Mouse (Mus musculus) intestine, embryonic 14.5 days (tissue): ENCODE results near the gene Myo15. TPM values are rescaled to one million over a fixed set of nuclear protein-coding genes. Genes with fewer than 3 reads are reported as not detected.

ENCODE experiments used
- ATAC-seq: fragments of 200-750 bp; cut with Nextera tagmentation; replicated peaks from 2 replicates; pipeline ENCODE4 v1.8.0; 2017; ENCODE audit warnings: low read depth, moderate number of reproducible peaks, moderate TSS enrichment, moderate library complexity; ENCODE audit not compliant: low FRiP score, low TSS enrichment
- DNase-seq: peaks from one replicate; pipeline ENCODE4 v3.0.0-alpha.2; 2018; ENCODE audit warnings: low spot score
- H3K27ac ChIP-seq: fragments of 300-500 bp; sonication (generic); 2 replicates; pipeline ENCODE4 v1.5.1; 2014; ENCODE audit warnings: low read depth, mild to moderate bottlenecking, control low read depth
- H3K27me3 ChIP-seq: fragments of 300-500 bp; sonication (generic); replicated peaks from 2 replicates; pipeline ENCODE4 v1.6.1; 2014; ENCODE audit warnings: low read length, control low read depth; ENCODE audit not compliant: control insufficient read depth, insufficient read depth
- H3K36me3 ChIP-seq: fragments of 300-500 bp; sonication (generic); 2 replicates; pipeline ENCODE4 v1.6.1; 2014; ENCODE audit warnings: low read length, control low read depth; ENCODE audit not compliant: control insufficient read depth, insufficient read depth
- H3K4me1 ChIP-seq: fragments of 300-500 bp; sonication (generic); replicated peaks from 2 replicates; pipeline ENCODE4 v1.6.1; 2014; ENCODE audit warnings: low read length, control low read depth, mixed read lengths; ENCODE audit not compliant: control insufficient read depth, insufficient read depth
- H3K4me2 ChIP-seq: fragments of 300-500 bp; sonication (generic); 2 replicates; pipeline ENCODE4 v1.6.1; 2014; ENCODE audit warnings: low read length
- H3K4me3 ChIP-seq: fragments of 300-500 bp; sonication (generic); 2 replicates; pipeline ENCODE4 v1.5.1; 2014; ENCODE audit warnings: low read depth, low read length, control low read depth, mixed read lengths
- H3K9ac ChIP-seq: fragments of 300-500 bp; sonication (generic); 2 replicates; pipeline ENCODE4 v1.6.1; 2014; ENCODE audit warnings: mild to moderate bottlenecking, low read length
- H3K9me3 ChIP-seq: fragments of 300-500 bp; sonication (generic); 2 replicates; pipeline ENCODE4 v1.6.1; 2016; ENCODE audit warnings: low read length, control low read depth; ENCODE audit not compliant: control insufficient read depth
- WGBS: fragments of 180-500 bp; shearing (Covaris S2); extraction: QIAGEN DNeasy Blood & Tissue Kit; methylation state at CpG from one replicate; pipeline ENCODE4 v1.1.7; 2014; 5-methylcytosine and 5-hydroxymethylcytosine counted together
- polyA plus RNA-seq: library from polyadenylated mRNA; unstranded; fragments of >200 nt; fragmentation: Nextera tagmentation; extraction: Ambion mirVana; gene quantifications from 2 replicates; pipeline ENCODE4 v1.2.1, GENCODE M21; 2014

Gene Myo15
- polyA plus RNA-seq, 1 experiment from 2014 or later = 0.32 TPM

DNA sequence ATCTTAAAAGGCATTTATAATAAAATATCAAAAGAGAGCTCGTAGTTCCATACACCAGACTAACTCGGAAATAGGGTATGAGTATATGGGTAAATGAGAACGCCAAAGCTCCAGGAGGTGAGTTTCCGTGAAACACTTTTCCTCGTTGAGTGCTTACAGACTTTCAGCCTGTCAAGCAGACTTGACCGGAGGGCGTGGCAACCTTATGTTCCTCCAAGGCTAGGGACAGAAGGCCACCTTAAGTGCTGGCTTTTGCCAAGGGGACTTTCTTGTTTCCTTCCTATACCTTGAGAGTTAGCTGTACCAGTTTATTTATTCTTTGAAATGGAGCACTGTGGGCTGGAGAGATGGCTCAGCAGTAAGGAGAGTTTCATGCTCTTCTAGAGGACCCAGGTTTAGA, 29.0 kb upstream of the Myo15 start:
- H3K4me2 ChIP-seq = no peak overlapping the region
- no peak overlapping the region for H3K4me3 ChIP-seq
- no peaks in the 10 kb centered on the region for H3K4me1 ChIP-seq
- no peaks in the 10 kb centered on the region for H3K27me3 ChIP-seq
- no peak overlapping the region for H3K27ac ChIP-seq
- ATAC-seq (no peak), DNase-seq (no peak)
- no peaks in the 10 kb centered on the region for H3K9me3 ChIP-seq
- no peak overlapping the region for H3K9ac ChIP-seq
- H3K36me3 ChIP-seq = peaks cover 83% of the 10 kb centered on the region
- WGBS = 32% methylated on average over 7 of the region's 7 CpGs

DNA sequence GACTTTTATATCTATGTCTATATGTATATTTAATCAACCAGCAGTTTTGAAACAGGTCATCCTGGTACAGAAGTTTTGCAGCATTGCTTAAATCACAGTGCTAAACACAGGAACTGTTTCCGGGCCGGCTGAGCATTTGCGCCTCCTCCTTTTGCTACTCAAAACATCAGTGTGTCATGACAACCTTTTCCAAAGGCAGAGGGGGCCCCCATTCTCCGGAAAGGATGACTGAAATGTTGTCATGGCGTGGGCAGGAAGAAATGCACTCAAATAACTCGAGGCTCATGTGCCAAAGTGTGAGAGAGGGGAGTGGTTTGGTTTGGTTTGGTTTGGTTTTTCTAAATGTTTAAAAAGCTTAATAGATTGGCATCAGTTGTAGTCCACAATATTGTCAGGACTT, 26.2 kb upstream of the Myo15 start:
- Histone ChIP-seq H3K27me3 (no peaks in the 10 kb centered on the region), H3K9me3 (no peaks in the 10 kb centered on the region), H3K36me3 (peaks cover 58% of the 10 kb centered on the region), H3K9ac (no peak overlapping the region), H3K4me3 (no peak overlapping the region), H3K27ac (no peak overlapping the region), H3K4me2 (no peak overlapping the region), H3K4me1 (no peaks in the 10 kb centered on the region)
- WGBS = 90% methylated on average over 6 of the region's 6 CpGs
- ATAC-seq (no peak), DNase-seq (no peak)

DNA sequence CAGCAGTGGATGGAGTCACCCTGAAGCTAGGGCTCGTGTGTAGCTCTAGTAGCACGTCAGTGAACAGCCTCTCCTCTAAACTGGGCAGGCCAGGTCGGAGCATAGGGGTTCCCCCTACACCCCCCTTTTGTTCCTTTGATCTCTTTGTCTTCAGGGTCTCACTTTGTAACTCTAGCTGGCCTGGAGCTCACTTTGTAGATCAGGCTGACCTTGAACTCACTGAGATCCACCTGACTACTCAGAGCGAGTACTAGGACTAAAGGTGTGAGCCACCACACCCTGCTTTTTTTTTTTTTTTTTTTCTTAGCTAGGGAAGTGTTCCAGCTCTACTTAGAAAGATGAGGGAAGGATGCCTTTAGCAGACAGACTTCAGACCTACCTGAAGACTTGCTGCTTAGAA, 25.1 kb upstream of the Myo15 start:
- Histone ChIP-seq H3K27me3 (no peaks in the 10 kb centered on the region), H3K36me3 (peaks cover 48% of the 10 kb centered on the region), H3K9me3 (no peaks in the 10 kb centered on the region), H3K4me3 (no peak overlapping the region), H3K4me2 (no peak overlapping the region), H3K4me1 (no peaks in the 10 kb centered on the region), H3K9ac (no peak overlapping the region), H3K27ac (no peak overlapping the region)
- DNase-seq = no peak
- 81% methylated on average over 4 of the region's 4 CpGs for WGBS
- no peak for ATAC-seq

DNA sequence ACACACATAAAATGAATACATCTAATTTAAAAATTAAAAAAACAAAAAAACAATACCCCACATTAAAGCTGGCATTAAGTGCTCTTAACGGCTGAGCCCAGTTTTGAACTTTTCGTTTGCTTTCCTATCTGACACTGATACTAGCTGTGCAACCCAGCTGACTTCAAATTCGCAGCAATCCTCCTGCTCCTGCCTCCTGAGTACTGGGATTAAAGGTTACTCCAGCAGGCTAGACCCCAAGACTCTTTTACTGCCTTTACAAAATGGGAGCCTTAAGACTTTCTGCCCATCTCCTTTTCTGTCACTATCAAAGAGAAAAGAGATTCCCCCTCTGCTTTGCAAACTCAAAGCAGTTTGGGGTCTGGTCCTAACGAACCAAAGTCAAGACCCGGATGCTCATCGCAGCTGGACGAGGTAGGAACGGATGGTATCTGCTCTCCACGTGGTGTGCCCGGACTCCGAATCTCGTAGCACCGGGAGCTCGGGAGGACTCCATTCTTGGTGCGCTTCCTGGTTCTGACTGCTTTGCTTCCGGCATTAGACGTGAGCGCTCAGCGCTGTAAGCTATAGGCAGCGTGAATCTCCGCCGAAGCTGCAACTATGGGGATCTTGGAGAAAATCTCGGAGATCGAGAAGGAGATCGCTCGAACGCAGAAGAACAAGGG, 14.9 kb upstream of the Myo15 start, which contains the start of gene Drg2:
Gene Drg2, plus strand, starts transcription at position 512 of the 665 bp plus-strand sequence.
- DNase-seq (peak; percentile 97), ATAC-seq (peak; percentile 97)
- Histone ChIP-seq H3K36me3 (peaks cover 33% of the 10 kb centered on the region), H3K9me3 (no peaks in the 10 kb centered on the region), H3K9ac (peak within 1 kb of the TSS; percentile 72), H3K4me2 (peak within 1 kb of the TSS; percentile 51), H3K4me1 (peaks cover 5% of the 10 kb centered on the region), H3K27me3 (no peaks in the 10 kb centered on the region), H3K27ac (peak within 1 kb of the TSS; percentile 51; the same call in 1 of the 2 replicates), H3K4me3 (peak within 1 kb of the TSS; percentile 60)
- 5% methylated on average over 27 of the region's 27 CpGs for WGBS

DNA sequence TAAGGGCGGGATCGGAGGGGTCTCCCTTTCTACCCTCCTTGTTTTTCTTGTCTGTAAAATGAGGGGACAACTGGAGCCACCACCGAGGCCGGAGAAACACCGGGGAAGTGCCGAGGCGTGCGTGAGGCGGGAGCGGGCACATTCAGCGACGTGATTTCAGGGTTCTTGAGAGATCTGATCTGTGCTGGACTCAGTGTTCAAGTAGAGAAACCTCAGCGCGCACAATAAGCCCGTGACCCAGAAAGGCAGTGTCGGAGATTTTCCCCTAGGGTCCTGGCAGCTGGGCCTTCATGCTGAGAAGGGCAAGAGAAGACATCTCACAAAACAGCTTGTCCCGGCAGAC, 14.4 kb upstream of the Myo15 start:
- under 1% methylated on average over 17 of the region's 17 CpGs for WGBS
- peak overlapping the region; percentile 51; the same call in 1 of the 2 replicates for H3K27ac ChIP-seq
- peak overlapping the region; percentile 51 for H3K4me2 ChIP-seq
- DNase-seq (no peak), ATAC-seq (peak; percentile 62; the same call in 1 of the 2 replicates)
- H3K9ac ChIP-seq = peak overlapping the region; percentile 72
- peaks cover 5% of the 10 kb centered on the region for H3K4me1 ChIP-seq
- no peaks in the 10 kb centered on the region for H3K27me3 ChIP-seq
- peaks cover 38% of the 10 kb centered on the region for H3K36me3 ChIP-seq
- no peaks in the 10 kb centered on the region for H3K9me3 ChIP-seq
- H3K4me3 ChIP-seq = peak overlapping the region; percentile 60

DNA sequence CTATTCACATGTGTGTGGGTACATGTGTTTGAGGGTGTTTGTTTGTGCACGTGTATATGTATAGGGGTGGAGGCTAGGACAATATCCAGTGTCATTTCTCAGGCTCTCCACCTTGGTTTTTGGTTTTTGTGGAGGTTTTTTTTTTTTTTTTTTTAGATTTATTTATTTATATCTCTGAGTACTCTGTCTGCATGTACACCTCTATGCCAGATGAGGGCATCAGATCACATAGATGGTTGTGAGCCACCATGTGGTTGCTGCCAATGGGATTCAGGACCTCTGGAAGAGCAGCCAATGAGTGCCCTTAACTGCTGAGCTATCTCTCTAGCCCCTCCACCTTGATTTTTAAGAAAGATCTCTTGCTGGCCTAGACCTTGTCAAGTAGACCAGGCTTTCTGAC, 11.2 kb upstream of the Myo15 start:
- WGBS = 92% methylated on average over 1 of the region's 1 CpGs
- H3K4me1 ChIP-seq = peaks cover 5% of the 10 kb centered on the region
- DNase-seq = no peak

DNA sequence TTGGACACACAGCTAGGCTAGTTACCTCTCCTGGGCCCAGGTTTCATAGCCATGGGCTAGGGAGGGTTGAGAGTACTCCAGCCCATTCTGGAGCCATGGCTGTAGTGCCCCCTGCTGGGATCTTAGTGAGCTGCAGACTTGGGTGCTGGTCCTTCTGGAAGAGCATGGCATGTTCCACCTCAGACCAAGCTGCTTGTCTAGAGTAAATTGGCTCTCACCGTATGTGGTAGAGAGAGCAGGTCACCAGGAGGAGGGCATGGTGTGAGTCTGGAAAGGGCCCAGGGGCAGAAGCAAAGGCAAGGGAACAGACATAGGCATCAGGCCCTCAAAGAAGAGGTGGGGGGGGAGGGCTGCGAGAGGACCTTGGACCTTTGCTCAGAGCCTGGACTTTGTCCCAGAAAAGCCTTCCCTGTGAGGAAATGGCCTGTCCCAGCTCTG, 3.2 kb upstream of the Myo15 start:
- peaks cover 88% of the 10 kb centered on the region for H3K36me3 ChIP-seq
- H3K4me2 ChIP-seq = no peak overlapping the region
- H3K27me3 ChIP-seq = no peaks in the 10 kb centered on the region
- 90% methylated on average over 2 of the region's 2 CpGs for WGBS
- DNase-seq (peak; percentile 56), ATAC-seq (no peak)
- H3K9ac ChIP-seq = no peak overlapping the region
- no peaks in the 10 kb centered on the region for H3K4me1 ChIP-seq
- H3K4me3 ChIP-seq = no peak overlapping the region
- no peaks in the 10 kb centered on the region for H3K9me3 ChIP-seq
- no peak overlapping the region for H3K27ac ChIP-seq

More for the DNA sequence above, 11.2 kb upstream of the Myo15 start:
- ATAC-seq = no peak
- no peaks in the 10 kb centered on the region for H3K27me3 ChIP-seq
- no peaks in the 10 kb centered on the region for H3K9me3 ChIP-seq
- no peak overlapping the region for H3K27ac ChIP-seq
- no peak overlapping the region for H3K9ac ChIP-seq
- H3K36me3 ChIP-seq = peaks cover 71% of the 10 kb centered on the region
- H3K4me3 ChIP-seq = no peak overlapping the region
- H3K4me2 ChIP-seq = no peak overlapping the region

DNA sequence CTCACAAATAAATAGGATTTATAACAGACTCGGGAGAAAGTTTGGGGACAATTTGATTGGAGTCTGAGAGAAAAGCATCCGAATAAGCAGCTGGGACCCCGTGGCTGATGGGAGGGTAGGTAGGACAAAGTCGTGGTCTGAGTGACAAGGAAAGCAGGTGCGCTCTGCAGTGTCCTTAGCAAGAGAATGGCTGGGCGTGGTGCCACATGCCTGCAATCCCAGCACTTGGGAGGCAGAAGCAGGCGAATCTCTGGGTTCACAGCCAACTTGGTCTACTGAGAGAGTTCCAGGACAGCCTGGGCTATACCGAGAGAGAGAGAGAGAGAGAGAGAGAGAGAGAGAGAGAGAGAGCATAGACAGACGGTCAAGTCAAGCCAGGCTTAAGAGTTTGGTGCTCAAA, 1.6 kb downstream of the Myo15 start:
- WGBS = 82% methylated on average over 9 of the region's 9 CpGs
- no peak overlapping the region for H3K4me3 ChIP-seq
- no peaks in the 10 kb centered on the region for H3K4me1 ChIP-seq
- H3K27me3 ChIP-seq = no peaks in the 10 kb centered on the region
- H3K9ac ChIP-seq = no peak overlapping the region
- DNase-seq (no peak), ATAC-seq (no peak)
- peaks cover 40% of the 10 kb centered on the region for H3K36me3 ChIP-seq
- H3K4me2 ChIP-seq = no peak overlapping the region
- no peak overlapping the region for H3K27ac ChIP-seq
- H3K9me3 ChIP-seq = no peaks in the 10 kb centered on the region

DNA sequence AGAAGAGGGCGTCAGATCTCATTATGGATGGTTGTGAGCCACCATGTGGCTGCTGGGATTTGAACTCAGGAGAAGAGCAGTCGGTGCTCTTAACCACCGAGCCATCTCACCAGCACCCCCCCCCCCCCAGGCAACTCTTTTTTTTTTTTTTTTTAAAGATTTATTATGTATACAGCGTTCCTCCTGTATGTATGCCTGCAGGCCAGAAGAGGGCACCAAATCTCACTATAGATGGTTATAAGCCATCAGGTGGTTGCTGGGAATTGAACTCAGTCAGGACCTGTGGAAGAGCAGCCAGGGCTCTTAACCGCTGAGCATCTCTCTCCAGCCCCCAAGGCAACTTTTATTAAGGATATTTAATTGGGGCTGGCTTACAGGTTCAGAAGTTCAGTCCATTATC, 5.4 kb downstream of the Myo15 start:
- Histone ChIP-seq H3K9me3 (no peaks in the 10 kb centered on the region), H3K36me3 (peaks cover 4% of the 10 kb centered on the region; the same call in 1 of the 2 replicates), H3K27ac (no peak overlapping the region), H3K4me3 (no peak overlapping the region), H3K4me2 (no peak overlapping the region), H3K27me3 (no peaks in the 10 kb centered on the region), H3K4me1 (no peaks in the 10 kb centered on the region), H3K9ac (no peak overlapping the region)
- WGBS = 82% methylated on average over 5 of the region's 5 CpGs
- DNase-seq (no peak), ATAC-seq (no peak)
